Comparison of ENCODE assay signal across 8 mouse cellular contexts in the genomic region with DNA sequence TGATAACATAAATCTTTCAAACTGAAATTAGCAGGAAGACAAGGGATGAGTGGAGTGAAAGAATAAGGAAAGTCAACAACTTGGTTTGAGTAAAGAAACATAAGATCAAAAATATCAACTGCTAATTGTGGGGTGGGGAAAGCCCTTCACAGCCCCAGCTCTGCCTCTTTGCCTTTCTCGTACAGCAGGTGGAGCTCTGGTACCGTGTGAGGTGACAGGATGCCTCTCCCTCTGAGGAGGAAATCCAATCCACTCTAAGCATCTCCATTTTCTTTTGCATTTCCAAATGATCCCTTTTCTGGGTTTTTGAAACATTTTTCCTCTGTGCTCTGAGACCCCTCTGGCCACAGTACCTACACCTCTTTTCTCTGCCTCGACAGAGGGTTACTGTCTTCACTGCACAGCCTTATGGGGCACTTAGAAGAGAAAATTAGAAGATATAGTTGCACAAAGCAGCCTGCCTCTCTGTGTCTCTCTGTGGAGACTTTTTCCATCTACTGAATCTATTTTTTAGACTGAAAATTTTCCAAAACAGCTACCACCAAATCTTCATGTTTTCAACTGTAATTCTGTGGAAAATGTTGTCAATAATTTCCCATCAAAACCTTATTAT. TPM values are rescaled to one million over a fixed set of nuclear protein-coding genes. Genes with fewer than 3 reads are reported as not detected.
DNase-seq lines count a peak whose midpoint lies in the region; ATAC-seq and TF ChIP-seq lines count a peak whose summit lies in the region.

No protein-coding gene starts in this region.

- peak; percentile 99 for ATAC-seq in frontal cortex, adult (ENCODE audit: low TSS enrichment)
- ATAC-seq in kidney, embryonic 15.5 days (replicated peaks; ENCODE audit: low FRiP score) = 0 out of 2 replicates have a peak, but pooled peaks have one; percentile 84
- ATAC-seq in limb, embryonic 14.5 days (ENCODE audit: low FRiP score, low read depth) = 0 out of 2 replicates have a peak, but pooled peaks have one; percentile 63
- no peak for ATAC-seq in megakaryocyte, adult 5-6 weeks (ENCODE audit: poor library complexity, severe bottlenecking)

- TF ChIP-seq CTCF in olfactory bulb, adult 2 months (IDR thresholded peaks at IDR 0.05; ENCODE audit: insufficient read depth, low read depth, low read length) = peak; percentile 62

- no peaks in the 10 kb centered on the region for H3K36me3 ChIP-seq in kidney, embryonic 15.5 days
- H3K36me3 ChIP-seq in limb, embryonic 14.5 days (ENCODE audit: control insufficient read depth, insufficient read depth, low read length) = no peaks in the 10 kb centered on the region

- no peak overlapping the region for H3K27ac ChIP-seq in kidney, embryonic 15.5 days
- no peak overlapping the region for H3K27ac ChIP-seq in limb, embryonic 14.5 days (replicated peaks; ENCODE audit: low read depth, low read length)
- no peak overlapping the region for H3K27ac ChIP-seq in olfactory bulb, adult 2 months (ENCODE audit: insufficient read depth, low read depth, low read length)

- TF ChIP-seq POLR2A in limb, embryonic 14.5 days (IDR thresholded peaks at IDR 0.05; ENCODE audit: borderline replicate concordance, extremely low read depth, insufficient read depth, insufficient read length) = no peak
- no peak for TF ChIP-seq POLR2A in olfactory bulb, adult 2 months (IDR thresholded peaks at IDR 0.05; ENCODE audit: insufficient read depth, low read depth, low read length)

- H3K4me3 ChIP-seq in kidney, embryonic 15.5 days (replicated peaks) = no peak overlapping the region
- no peak overlapping the region for H3K4me3 ChIP-seq in limb, embryonic 14.5 days (replicated peaks; ENCODE audit: low read length)
- H3K4me3 ChIP-seq in olfactory bulb, adult 2 months (ENCODE audit: insufficient read depth, low read depth, low read length) = no peak overlapping the region

- no peak overlapping the region for H3K4me2 ChIP-seq in kidney, embryonic 15.5 days
- no peak overlapping the region for H3K4me2 ChIP-seq in limb, embryonic 14.5 days (replicated peaks; ENCODE audit: low read depth, low read length, severe bottlenecking)

- WGBS in kidney, embryonic 15.5 days = 0% methylated on average over 3 of the region's 3 CpGs
- 0% methylated on average over 3 of the region's 3 CpGs for WGBS in limb, embryonic 14.5 days
- WGBS in olfactory bulb, adult 2 months = 12% methylated on average over 3 of the region's 3 CpGs

- H3K4me1 ChIP-seq in kidney, embryonic 15.5 days = 0 out of 2 replicates have a peak, but pooled peaks cover 2% of the 10 kb centered on the region
- no peaks in the 10 kb centered on the region; the same call in 1 of the 2 replicates for H3K4me1 ChIP-seq in limb, embryonic 14.5 days (ENCODE audit: control insufficient read depth, insufficient read depth, low read length)
- H3K4me1 ChIP-seq in olfactory bulb, adult 2 months (ENCODE audit: control insufficient read depth, insufficient read depth, low read length) = peaks cover 2% of the 10 kb centered on the region

- H3K27me3 ChIP-seq in kidney, embryonic 15.5 days = no peaks in the 10 kb centered on the region
- no peaks in the 10 kb centered on the region for H3K27me3 ChIP-seq in limb, embryonic 14.5 days (ENCODE audit: control insufficient read depth, insufficient read depth, low read length)

- no peak overlapping the region for H3K9ac ChIP-seq in kidney, embryonic 15.5 days
- H3K9ac ChIP-seq in limb, embryonic 14.5 days (ENCODE audit: low read depth, low read length, severe bottlenecking) = no peak overlapping the region

- DNase-seq in urinary bladder, adult 18-20 months (ENCODE audit: low spot score in 2 of 2) = peak; percentile 33 to 51
- no peak for DNase-seq in urinary bladder, adult 2 months (ENCODE audit: low spot score)
- DNase-seq in cerebellum, adult 9-10 months = peak; percentile 21
- DNase-seq in limb, embryonic 14.5 days (ENCODE audit: low spot score) = peak; percentile 68

- no peaks in the 10 kb centered on the region for H3K9me3 ChIP-seq in kidney, embryonic 15.5 days (replicated peaks)
- no peaks in the 10 kb centered on the region for H3K9me3 ChIP-seq in limb, embryonic 14.5 days (ENCODE audit: control insufficient read depth, low read length)

RNA-seq across cellular contexts. Expression of a gene that starts 57.4 kb away (rescaled TPM):
- polyA plus RNA-seq in urinary bladder, adult 2 months (2012; rRNA removed) = 3.6 and 5.7 TPM in 2 replicates
- polyA plus RNA-seq in kidney, embryonic 15.5 days (2015; fragmentation: Nextera tagmentation; extraction: Ambion mirVana) = 9.7 and 10.2 TPM in 2 replicates
- polyA plus RNA-seq in limb, embryonic 14.5 days (2012; rRNA removed) = 2.2 and 2.7 TPM in 2 replicates
- 5.0 and 5.4 TPM in 2 replicates for polyA plus RNA-seq in limb, embryonic 14.5 days (2014; fragmentation: Nextera tagmentation; extraction: Ambion mirVana)
- polyA plus RNA-seq in olfactory bulb, adult 2 months (2012; ENCODE audit: insufficient read depth, insufficient read length, low replicate concordance, missing spikeins) = not detected in 2 replicates
- not detected in 2 replicates for total RNA-seq in megakaryocyte, adult 5-6 weeks (2015)
- total RNA-seq in megakaryocyte, adult 5-6 weeks (2017) = not detected in 2 replicates
